Mouse (Mus musculus) cerebellum, adult 9-10 months (tissue): Measurements from ENCODE around the gene Kera.
A peak's percentile ranks its signal among the peaks of the same experiment; 100 is the strongest.

Source experiments
- DNase-seq: peaks from one replicate; pipeline ENCODE4 v3.0.0; 2022

Gene Kera

DNA sequence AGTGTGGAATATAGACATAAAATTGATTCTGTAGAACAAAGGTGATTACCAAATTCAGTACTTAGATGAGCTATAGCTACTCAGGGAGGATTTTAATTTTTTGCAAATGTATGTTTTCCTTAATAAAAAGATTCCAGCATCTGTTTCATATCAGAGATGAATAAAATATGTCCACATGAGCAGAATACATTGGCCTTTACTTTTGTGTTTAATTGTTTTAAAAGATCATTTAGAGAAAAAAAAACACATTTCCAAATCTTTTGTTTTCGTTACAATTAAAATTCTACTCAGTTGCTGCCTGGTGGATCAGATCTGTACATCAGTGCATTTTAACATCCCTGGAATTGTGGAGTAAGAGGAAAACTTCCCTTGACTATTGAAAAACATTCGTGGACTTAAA is at the start of gene Kera:
Gene Kera (plus strand): TSS at position 301 of the 400 bp plus-strand sequence.
- no peak for DNase-seq

DNA sequence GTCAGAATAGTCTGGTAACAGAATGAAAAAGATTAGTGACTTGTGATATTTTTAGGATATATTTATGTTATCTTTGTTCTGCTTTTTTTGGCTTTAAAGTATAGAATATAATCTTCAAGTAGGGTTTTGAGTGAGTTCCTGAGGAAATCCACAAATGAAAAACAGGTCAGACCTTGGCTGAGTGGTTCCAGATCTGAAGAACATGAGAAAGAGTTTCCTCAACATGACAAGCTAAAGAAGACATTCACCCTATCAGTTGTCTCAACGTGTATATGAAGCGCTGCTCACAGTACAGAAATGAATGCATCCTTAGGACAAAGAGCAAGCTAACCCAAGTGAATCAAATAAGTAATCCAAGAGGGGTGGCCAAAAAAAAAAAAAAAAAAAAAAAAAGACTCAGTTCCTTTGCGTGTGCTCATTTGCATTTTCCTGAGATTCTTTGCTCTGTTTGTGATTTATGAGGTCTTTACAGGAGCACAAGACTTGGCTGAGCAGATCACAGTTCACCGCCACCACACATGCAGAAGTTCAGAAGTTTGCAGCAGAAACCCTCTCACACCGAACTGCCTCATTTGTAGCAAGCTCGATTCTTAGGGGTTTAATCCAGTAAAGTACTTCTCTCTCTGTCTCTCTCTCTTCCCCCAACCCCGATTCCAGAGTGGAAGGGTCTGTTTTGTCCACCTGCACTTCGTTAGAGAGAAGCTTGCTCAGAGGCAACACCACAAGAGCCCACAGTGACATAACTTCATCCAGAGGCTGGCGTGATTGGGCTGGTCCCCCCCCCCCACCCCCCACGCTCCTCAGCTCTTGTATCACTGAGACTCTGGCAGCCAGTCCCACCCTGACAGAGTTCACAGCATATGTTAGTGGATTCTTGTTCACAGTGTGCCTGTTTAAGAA is 41.5 kb upstream of the Kera start, which contains the start of gene Lum:
Gene Lum (plus strand): TSS at position 172 of the 900 bp plus-strand sequence.
- no peak for DNase-seq

DNA sequence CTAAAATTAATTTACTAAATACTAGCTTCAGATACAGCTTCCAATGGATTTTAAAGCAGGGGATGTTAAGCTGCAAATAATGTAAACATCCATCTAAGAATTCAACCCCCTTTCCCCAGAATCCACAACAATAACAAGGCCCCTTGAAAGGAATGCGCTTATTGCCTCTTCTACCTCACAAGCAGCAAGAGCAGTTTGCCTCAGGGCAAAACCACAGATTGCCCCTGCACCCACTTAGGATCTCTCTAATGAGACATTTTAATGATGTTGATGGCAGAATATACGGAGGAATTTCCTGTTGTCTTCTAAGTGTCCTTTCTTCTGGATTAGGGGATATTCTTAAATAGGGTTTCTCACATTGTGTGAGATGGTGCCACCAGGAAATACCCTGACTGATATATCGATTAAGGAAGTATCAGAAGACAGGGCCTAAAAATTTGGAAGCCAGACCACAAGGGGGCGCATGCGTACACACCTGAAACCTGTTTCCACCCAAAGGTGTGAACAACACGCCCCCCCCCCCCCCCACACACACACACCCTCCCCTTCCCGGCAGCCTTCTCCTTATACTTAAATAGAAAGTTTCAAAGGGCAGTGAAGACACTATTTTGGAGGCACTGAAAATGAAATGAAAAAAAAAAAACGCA is 39.1 kb upstream of the Kera start:
- DNase-seq = peak; percentile 43

DNA sequence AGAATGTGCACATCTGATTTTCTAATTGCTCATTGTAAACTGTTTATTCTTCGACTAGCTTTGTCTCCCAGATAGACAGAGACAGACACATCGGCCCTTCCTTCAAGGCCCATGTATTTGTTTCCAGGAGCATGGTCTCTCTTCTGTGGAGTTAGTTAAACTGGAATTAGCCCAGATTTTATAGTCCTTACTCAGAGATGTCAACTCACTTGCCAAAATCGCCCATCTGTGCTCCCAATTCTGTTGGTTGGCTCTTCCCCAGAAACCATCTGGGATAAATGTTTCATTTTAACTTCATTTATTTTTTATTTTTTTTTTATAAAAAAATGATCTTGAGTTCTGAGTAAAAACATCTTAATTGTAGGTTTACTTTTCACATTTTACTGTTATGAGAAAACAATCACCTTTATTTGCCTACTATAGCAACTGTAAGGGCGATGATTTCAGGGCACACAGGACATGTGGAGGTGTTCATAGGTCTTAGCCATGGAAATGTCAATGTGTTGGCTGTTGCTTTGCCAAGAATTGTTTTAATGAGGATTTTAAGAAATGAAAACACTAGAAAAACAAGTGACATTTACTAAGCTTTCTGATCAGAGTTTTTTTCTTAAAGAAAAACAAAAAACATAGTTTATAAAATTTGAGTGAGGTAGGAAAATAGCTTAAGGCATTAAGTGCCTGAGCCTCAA is 24.0 kb upstream of the Kera start:
- DNase-seq = peak; percentile 90

DNA sequence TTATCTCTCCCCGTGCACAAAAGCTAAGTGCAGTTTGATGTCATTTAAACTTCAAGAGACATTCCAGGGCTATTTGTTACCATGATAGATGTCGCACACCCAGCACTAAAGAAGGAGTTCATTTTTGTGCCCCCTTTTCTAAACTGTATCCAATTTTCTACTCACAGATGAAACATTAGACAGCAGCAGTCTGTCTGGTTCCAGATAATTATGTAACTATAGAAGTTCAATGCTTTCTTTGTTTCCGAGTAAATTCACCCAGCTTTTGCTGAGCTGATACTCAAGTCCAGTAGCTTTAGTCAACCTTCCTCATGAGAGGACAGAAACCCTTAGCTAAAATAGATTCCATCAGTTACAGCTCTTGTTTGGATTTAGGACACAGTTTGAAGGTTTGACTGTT is 22.5 kb upstream of the Kera start:
- DNase-seq = no peak

DNA sequence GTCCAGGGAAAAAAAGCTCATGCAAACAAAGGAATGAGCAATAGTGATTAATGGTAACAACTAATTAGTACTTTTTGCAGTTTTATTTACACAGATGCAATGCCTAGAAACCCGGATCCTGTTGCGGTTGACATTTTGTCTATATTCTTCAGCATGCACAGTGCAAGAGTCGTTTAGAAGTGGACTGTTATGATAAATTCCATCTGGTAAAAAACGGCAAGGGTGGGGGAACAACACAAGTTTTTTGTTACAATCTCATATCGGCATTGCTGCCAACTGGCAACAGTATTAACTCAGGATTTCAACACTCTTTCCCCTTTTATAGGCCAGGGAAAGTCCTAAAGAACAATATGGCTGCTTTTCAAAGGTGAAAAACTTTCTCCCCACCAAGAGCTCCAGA is 19.5 kb upstream of the Kera start:
- DNase-seq = no peak

DNA sequence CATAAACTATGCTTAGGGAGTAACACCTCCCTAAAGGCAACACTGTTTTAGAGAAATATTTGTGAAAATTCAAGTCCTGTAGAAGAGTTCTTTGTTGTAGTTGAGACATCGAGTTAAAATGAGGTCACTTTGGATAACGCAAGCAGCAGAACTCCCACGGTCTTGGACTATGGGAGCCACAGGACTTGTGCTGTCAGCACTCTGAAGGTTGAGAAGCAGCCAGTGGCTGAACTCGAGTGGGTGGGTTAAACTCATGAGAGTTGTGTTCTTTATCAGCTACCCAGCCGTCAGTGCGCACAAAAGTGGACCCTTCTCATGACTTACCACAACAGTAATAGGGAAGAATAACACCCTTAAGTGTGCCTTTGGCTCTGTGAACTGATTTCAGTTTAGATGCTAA is 17.1 kb upstream of the Kera start:
- no peak for DNase-seq

DNA sequence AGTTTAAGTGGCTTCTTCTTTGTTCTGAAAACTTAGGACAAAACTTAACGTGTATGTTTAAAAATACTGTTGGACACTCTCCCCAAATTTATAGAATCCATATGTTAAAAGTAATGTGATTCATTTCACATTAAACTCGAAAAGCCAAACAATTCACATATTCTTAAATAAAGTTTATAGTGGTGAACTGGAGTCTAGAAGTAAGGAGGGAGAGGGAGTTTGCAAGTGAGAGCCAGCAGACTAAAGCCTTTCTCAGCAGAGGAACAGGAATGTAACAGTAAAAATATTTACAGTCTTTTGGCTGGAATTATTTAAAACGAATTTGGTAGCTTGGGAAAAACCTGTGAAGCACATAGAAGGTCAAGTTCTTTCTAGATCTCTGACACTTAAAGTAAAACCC is 15.6 kb upstream of the Kera start:
- no peak for DNase-seq

DNA sequence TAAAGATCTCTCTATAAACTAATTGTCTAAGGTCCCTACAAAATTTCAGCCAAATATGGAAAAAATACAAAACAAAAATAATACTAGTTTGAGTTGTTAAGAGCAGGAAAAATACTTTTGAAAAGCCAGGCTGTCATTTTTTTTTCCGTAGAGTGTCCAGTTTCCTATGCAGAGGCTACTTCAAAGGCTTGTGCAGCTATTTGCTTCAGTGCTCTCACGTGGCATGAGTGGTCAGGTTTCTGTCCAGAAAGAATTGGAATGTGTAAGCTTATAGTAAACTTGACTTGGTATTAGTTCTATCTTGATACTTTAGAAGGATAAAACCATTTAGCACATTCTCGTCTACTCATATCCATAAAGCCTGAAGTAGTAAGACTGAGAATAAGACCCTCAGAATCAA is 15.0 kb upstream of the Kera start:
- DNase-seq = no peak

DNA sequence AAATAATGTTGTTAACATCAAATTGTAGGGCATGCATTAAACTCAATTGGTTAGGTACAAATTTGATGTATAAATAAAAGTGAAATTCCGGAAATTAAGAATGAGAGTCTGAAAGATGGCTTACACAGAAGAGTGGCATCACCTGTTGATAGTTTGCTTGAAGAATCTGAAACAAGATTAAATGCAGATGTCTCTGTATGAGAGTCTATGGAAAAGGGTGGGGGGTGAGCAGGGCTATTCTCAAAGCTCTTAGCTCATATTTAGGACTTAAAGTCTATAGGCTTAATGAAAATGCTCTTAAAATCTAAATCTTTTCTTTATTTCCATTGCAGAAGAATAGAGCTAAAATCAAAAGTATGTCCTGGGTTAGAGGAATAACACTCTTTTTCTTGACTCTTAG is 11.0 kb upstream of the Kera start:
- DNase-seq = no peak

DNA sequence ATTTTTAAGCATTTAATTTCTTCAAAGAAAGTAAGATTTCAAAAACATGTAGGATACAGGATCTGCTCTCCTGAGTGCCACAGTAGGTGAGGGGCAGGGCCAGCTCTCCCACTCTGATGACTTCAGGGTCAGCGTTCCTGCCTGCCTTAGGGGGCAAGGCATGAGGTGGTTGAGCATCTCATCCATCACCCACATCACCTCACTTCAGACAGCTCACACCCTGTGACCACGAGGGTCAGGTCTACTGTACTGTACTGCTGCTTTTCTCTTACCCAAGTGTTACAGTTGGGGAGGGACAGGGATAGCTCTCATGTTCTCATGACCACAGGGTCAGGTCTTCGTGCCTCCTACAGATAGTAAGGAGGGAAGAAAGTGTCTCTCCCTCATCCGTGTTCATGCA is 4.9 kb upstream of the Kera start:
- DNase-seq = no peak

DNA sequence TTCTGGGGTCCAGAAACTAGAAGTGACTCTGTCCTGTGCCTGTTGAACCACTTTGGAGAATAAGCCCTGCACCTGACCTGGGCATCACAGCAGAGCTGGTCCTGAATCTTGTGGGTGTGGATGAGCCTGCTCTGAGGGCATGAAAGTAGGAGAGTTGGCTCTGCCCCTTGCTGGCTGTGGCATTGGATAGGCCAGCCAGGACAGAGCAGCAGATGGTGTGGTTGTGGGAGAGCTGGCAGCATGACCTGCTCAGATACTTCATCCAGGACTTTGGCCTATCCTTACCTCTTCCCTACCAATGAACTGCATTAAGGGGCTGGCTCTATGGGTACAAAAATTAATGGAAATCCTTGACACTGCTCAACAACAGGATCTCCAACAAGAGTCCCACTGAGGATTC is 3.4 kb upstream of the Kera start:
- DNase-seq = peak; percentile 93

DNA sequence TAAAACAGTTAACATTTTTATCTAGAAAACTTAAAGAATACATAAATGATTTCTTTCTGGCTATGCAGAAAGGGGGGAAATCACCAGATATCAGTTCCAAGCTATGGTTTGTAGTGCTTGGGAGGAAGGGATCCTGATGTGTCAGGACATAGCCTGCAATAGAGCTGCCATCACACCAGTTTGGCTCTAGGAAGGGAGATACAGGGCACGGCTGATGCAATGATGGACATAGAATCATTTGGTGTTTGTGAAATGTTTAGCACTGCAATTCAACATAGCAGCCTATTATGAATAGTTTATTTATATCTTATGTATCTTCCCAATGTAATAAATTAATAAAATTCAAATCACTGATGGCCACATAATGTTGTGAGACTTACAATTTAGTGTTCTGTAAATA is 15.6 kb downstream of the Kera start:
- no peak for DNase-seq

DNA sequence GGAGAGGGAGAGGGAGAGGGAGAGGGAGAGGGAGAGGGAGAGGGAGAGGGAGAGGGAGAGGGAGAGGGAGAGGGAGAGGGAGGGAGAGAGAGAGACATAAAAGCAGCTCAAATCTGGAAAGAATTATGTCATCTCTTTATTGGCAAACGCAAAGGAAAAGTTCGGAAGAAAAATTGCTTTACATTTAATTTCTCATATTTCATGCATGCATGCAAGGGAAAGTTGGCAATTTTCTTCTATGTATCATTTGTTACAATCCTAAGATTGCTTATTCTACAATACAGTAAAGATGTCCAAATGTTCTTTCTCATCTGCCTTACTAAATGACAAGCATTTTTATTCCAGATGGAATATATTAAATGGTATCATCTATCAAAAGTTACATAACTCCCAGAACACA is 17.7 kb downstream of the Kera start:
- no peak for DNase-seq

DNA sequence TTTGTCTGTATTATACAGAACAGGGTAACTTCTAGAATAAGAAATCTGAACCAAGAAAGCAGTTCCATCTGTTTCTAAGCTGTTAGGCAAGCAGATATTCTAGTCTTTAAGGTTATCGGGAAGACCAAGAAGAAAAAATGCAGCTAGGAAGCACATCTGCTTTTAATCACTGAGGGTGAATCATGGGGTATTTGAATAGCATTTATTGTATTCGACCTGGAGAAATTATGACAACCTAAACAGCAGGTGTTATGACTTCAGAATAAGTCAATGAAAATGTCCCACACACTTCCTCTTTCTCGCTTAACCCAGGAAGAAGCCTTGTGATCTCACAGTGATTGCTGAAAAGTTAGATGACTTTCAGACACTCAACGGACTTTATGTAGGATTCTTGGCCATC is 18.4 kb downstream of the Kera start:
- DNase-seq = no peak

DNA sequence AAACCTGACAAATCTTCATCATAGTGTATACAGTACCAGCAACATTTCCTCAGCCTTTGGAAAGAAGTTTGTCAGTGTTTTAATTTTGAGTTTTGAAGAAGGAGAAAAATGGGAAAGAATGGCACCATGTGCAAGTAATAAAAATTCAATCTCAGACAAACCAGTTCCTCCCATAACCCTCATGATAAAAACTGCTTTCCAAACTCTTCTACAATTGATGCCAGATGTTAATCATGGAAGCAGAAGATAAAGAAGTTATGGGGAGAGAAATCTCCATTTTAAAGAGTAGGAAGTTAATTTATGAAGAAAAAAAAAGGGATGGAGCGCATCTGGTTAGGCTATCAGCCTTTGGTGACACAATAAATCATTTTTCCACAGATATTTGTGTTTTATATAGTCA is 19.9 kb downstream of the Kera start:
- DNase-seq = no peak

DNA sequence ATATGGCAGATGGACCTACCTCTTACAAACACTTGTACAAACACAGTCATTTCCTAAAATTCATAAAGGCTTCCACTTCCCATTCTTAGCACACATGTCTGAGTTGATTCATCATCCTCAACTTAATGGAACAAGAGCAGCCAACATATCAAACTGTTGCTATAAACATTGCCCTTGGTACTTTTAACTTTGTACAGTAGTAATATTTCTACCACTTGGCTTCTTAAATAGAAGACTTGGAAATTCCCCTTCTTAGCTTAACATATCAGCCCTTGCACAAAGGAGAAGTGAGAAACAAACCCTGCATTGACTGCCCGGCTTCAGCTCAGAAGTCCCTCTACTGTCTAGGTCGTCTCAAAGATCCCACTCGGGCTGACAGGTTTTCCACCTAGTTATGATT is 24.4 kb downstream of the Kera start:
- DNase-seq = no peak

DNA sequence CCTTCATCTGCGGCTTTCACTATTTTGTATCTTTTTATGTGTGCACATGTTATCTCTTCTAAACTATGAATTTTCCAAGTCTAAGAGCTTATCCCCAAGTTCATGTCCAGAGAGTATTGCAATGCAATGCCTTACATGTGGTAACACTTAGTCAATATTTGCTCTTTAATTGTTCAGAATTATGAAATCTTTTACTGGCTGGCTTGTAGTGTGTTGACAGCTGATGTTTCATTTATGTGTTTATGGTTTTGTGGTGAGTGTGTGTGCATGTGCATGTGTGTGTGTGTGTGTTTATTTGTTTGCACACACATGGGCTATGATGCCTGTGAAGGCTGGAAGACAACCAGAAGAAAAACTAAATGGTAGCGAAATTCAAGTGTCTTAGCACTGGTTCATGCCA is 35.2 kb downstream of the Kera start:
- no peak for DNase-seq

DNA sequence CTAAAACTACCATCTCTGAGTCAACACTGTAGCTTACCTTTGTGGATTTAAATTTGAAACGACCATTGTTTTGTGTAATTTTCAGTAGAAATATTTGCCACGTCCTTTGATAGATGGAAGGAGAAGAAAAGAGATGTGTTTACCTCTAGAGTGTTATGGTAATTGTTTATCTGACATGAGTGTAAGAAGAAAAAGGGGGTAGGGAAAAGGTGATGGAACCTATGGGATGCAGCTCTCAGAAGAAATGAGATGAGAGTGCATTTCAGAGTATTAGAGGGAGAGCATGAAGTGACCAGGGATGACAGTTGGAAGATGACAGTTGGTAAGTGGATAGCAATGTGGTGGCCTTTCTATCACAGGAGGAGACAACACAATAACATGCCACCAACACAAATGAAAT is 37.1 kb downstream of the Kera start, which contains the start of gene Epyc:
Gene Epyc (plus strand): TSS at position 301 of the 400 bp plus-strand sequence.
- DNase-seq = no peak

DNA sequence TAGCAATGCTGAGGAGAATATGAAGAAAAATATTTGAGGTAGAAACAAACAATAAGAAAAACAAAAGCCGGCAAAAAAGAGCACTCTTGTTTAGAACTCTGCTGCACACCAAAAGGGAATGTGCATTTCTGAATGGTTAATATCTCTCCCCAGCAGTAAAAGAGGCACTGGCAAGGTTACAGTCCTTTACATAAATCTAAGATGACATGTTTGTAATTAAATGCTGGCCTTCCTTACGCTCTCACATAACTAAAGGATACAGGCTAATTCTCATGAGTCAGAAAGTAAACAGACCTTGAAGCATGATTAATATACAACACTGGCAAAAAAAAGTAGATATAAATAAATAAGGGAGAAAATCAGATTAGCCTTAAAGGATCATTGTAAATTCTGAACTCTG is 43.7 kb downstream of the Kera start:
- DNase-seq = no peak

DNA sequence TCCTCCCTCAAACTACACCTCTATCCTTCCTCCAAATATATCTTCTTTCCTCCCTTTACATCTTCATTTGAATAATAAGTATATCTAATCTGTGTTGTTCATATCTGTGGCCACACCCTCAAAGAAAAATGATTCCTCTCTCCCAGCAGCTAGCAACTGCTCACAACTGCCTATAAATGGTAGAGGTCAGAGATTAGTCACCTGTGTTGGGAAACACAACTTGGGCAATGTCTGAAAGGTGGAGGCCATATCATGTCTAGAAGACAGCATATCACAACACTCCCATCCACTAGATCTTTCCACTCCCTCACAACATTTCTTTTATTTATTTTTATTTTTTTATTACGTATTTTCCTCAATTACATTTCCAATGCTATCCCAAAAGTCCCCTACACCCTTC is 52.8 kb downstream of the Kera start:
- no peak for DNase-seq
